Mouse (Mus musculus) brain, embryonic 18.5 days (tissue): ENCODE measurements at regions not wholly inside any gene's neighbourhood (a gene's known extent, or its start where the extent isn't known, plus 50 kb on each side); places are given as distances from the start of the nearest gene placed in this dataset.
"Not testable (repeated sequence)": the region's sequence is repeated elsewhere in the genome, so short reads cannot be mapped to it uniquely, and the experiment has no call there.

Experiments used
- DNase-seq: peaks from one replicate; pipeline ENCODE4 v3.0.0-alpha.2; 2012; ENCODE audit warnings: low read depth, low spot score

DNA sequence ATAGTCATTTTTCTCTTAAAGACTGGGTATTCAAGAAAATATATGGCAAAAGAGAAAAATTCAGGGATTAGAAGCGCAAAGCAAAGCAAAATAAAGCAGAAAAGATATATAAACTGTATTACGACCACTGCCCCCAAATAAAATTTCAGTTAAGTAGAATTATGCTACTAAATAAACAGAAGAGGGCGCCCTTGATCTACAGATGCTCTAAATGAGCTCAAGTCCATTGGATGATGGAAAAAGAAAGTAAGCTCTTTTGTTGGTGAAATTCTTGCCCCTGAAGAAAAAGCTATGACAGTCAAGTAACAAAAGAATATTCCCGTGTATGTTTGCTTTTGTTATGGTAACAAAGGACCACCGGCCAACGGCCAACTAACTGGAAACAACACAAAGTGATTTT lies 165.5 kb upstream of the Stk26 start:
- DNase-seq, result peak; percentile 26

DNA sequence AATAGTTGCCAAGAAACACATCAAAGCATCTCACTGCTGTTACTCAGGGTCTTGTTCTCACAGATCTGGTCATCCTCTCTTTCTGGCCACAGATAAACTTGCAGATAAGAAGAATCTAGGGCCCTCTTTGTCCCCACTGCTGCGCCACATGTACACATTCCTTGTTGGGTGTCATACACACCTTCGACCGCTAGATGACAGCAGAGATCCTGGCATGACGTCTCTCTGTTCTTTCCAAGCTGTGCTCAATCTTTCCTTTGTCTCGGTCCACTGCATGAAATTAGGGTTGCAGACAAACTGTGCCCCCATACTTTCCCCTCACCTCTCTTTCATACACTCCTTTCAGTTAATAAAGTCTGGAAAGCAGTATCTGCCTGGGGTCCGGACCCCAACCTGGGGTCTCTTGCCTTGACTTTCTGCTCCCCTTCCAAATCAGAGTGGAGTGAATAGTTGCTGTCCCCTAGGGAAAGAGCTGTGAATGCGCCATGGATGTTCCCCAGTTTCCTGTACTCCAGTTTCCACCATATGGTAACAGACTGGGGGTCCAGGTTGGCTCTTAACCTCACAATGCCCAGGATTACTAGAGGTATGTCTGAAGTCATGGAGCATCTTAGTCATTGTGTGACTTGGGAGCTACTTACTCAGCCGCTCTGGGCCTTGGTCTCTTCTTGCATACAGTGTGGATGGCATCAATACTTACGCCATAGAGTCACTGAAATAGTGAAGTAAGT lies 182.8 kb upstream of the Stk26 start:
- no peak for DNase-seq

DNA sequence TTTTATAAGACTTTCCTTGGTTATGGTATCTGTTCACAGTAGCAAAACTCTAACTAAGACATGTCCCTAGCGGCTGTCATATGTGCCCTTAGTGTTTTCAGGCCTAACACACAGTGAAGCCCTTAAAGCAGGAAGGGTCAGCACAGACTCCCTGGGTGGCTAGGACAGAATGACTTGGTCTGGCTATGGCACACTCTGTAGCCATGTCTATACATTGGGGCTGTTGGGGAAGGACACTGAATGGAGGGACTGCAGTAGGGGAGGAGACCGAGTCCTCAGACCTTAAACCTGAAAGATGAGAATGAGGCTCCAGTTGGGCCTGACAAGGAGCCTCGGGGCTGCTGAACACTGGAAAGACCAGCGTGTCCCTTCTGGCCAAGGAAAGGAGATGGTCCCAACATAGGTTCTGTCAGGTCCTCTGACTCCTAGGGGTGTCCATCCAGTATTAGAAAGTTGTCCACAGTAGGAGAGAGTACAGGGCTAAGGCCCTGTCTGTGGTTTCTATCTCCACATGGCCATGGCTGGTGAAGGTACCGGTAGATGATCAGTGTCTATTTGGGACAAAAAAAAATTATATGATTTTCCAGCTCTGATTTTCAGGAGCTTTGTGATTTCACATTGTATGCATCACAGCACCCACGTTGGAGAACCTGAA lies 183.5 kb upstream of the Stk26 start:
- DNase-seq, result no peak

DNA sequence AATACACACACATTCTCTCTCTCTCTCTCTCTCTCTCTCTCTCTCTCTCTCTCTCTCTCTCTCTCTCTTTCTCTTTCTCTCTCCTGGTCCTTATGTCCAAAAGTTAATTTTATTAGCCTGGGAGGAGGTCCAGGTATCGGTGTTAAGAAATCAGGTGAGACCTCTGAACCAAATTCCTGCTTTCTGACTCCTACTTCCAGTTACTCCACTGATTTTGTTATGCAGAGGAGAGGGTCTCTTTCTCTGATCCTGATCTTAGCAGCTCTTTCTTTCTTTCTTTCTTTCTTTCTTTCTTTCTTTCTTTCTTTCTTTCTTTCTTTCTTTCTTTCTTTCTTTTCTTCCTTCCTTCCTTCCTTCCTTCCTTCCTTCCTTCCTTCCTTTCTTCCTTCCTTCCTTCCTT lies 185.5 kb upstream of the Stk26 start:
- not testable (repeated sequence) for DNase-seq

DNA sequence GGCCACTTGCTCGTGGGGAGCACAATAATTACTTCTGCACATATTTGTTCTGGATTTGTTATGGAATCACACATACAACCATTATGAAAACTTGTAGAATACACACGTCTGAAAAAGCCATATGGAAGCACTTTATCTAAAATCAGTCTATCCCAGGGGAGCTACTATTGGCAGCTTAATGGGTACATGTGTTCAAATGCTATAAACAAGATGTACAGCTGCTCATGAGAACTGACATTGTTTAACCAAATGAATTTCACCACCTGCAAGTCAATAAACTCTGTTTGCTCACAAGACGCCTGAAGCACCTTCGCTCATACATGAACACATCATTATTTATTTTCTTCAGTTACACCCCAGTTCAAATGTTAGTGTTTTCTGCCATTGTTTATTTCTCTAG lies 199.5 kb upstream of the Stk26 start:
- DNase-seq, result no peak

DNA sequence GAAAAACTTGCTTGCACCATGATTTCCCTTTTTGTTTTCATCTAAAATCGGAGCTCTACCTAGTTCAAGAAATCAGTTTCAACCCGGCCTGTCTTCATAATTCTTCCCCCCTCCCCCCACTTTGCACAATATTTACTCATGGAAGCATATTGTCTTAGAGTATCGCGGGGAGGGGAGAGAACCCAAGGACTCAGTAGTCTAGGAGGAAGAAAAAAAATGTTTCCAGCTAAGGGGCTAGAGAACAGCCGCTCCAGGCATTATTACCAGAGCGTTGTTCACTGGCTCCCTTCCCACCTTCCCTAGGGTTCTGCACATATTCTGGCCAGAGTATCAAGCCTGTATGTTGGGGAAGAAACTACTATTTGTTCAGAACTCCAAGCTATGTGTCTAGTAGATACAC lies 205.2 kb upstream of the Stk26 start:
- DNase-seq, result no peak

DNA sequence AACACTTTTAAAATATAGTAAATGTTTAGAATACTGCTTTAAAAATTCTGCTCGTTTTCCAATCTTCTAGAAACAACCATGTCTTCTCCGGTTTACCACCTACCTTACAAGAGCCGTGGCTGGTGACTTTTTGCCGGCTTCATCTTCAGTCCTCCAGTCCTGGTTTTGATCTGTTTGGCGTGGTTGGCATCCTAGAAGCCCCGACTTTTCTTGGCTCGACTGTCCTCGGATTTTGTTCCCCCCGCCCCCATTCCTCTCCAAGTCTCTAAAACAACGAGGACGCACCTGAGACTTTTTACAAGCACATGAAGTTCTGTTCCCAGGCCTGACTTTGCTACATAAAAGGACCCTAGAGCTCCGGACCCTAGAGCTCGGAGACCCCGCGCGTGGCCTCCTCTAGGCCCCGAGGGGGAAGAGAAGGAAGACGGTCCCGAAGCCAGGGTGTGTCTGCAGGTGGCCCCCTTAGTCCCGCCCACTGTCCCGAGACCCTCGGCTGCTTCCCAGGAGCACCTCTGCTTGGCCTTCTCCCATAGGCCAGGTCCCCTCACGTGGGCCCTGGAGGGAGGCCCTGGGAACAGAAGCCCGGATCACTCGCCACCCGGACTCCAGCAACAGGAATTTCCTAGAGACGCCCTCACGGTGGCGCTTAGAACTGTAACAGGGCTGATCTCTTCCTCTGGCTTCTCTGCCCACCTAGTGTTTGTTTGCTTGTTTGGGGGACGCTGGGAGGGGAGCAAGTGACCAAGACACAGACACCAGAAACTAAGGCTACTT lies 205.8 kb upstream of the Stk26 start:
- no peak for DNase-seq

DNA sequence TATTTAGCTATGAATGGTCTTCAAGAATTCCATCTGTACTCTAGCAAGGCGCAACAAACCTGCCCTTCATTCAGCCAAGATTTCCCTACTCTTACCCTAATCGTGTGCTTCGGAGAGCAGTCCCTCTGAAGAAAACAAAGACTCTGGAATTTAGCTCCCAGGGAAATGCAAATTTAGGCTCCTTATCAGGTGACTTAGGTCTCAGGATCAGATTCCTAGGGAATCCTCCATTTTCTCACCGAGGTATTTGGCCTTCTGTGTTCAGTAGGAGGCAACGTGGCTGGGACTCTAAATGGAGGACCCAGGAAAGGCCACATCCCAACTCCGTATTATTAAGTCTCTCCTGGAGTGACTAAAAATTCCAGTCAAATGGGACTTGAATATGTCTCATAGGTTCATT lies 204.2 kb upstream of the Olfr1324 start:
- DNase-seq, result no peak

DNA sequence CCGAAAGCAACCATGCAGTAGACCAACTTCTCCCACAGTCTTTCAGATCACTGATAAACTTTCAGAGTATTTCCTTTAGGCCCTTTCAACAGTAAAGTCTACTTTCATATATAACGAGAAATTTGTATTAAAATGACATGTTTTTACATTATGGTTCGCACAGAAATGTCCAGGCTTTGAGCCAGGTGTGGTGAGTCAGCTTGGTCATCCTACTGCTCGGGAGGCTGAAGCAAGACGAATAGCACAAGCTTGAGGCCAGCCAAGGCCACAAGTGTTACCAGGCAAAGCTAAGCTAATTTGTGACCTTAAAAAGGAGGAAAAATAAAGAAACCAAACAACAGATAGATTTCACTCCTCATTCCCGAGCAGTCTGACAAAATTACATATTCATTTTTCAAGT lies 197.0 kb upstream of the Olfr1324 start:
- DNase-seq, result no peak

DNA sequence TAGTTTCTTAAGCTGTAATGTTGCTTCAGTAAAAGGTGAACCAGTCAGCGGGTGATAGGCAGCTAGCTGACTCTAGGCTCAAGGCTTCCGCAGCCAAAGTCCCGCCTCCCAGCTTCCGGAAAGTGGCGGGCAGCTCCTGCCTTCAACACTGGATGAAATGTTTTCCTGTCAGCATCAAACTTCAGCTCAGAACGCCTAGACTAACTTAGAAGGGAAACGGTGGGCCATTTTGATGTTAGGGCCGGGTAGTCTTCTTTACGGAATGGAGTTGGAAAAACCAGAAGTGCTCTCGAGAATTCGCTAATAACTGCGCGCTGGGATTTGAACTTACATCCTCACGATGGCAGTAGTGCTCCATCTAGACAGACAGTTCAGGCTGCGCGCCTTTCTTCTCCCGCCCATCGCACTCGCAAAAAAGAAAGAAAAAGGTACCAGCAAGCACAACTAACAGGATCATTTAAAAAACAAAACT lies 194.7 kb upstream of the Olfr1324 start:
- no peak for DNase-seq

DNA sequence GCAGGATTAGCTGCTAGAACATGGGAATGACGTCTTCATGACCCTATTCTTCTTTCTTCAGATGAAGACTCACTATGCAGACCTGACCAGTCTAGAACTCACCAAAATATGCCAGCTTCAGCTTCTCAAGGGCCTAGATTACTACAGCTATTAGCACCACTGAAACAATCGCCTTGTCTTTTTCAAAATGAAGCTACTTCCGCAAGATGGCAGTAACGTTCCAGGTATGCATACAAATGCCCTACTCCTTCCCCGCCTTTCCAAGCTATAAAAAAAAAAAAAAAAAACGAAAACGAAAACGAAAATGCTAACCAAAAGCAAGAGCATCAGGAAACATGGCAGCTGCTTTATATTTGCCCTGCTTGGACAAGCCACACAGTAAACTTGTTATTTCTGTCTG lies 192.6 kb upstream of the Olfr1324 start:
- DNase-seq, result no peak

DNA sequence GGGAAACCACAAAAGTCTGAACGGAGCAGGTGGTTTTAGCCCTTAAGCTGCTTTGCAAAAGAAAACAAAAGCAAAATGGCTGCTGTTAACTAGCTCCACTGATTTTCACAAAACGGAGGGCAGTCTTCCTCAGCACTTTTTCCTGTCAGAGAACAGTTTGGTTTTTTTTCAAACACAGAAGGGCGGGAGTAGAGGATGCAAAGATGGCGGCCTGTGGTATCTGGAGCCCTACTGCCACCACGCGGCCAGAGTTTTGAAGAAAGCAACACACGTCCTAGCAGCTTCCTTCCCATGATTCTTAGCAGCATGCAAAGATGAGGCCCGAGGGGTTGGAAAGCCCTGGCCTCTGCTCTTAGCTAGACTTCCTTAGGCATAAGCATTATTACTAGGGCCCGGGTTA lies 191.6 kb upstream of the Olfr1324 start:
- DNase-seq, result no peak

DNA sequence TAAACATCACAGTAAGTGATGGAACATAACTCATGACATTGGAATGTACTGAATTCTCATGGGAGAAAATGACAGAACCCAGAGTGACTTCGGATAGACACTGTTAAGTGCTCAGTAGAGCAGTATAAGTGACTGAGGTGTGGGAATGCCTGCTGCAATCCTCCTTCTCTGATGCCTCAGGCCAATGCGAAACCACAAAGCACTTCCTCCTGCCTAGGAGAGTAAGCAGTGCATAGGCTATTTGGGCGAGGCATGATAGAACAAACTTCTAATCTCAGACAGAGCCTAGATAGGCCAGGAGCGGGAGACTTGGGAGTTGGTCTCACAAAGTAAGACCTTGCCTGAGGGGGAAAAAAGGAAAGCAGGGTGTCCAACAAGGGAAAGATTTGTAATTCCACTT lies 190.6 kb upstream of the Olfr1324 start:
- DNase-seq, result no peak

DNA sequence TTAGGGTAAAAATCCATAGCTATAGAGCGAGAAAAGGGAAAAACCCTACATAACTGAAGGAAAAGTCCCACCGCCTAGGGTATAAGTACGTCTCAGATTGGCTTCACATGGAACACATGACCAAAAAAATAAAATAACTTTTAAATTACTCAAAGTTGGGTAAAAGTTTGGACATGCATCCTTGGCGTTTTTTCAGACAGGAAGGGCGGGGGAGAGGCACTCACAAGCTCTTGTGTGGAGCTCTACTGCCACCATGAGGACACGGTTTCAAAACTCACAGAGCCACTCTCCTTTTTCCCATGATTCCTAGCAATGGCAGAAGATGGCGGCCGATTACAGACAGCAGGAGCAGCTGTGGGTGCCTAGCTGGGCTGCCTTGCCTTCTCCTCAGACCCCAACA lies 188.6 kb upstream of the Olfr1324 start:
- not testable (repeated sequence) for DNase-seq

DNA sequence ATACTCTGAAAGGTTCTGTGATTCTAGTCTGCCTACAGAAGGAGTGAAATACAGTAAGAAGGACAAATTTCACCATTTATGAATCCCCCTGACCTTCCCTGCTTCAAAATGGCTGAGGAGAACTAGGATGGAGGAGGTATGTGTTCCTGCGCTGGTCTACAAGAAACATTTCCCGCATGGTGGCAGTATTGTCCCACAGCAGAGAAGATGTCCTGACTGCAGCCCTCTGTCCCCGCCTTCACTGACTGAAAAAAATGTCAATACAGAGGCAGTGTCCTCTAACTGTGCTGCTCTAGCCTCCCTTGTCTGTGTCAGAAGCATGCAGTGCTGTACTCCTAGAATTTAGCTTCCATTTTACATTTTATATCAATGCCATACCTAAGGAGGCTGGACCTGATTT lies 186.6 kb upstream of the Olfr1324 start:
- not testable (repeated sequence) for DNase-seq

DNA sequence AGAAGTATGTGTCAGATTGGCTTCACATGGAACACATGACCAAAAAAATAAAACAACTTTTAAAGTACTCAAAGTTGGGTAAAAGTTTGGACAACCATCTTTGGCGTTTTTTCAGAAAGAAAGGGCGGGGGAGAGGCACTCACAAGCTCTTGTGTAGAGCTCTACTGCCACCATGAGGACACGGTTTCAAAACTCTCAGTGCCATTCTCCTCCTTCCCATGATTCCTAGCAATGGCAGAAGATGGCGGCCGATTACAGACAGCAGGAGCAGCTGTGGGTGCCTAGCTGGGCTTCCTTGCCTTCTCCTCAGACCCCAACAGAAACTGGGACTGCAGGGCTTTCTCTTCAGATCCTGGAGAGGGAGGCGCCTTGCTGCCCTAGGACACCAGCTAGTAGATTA lies 186.1 kb upstream of the Olfr1324 start:
- not testable (repeated sequence) for DNase-seq

DNA sequence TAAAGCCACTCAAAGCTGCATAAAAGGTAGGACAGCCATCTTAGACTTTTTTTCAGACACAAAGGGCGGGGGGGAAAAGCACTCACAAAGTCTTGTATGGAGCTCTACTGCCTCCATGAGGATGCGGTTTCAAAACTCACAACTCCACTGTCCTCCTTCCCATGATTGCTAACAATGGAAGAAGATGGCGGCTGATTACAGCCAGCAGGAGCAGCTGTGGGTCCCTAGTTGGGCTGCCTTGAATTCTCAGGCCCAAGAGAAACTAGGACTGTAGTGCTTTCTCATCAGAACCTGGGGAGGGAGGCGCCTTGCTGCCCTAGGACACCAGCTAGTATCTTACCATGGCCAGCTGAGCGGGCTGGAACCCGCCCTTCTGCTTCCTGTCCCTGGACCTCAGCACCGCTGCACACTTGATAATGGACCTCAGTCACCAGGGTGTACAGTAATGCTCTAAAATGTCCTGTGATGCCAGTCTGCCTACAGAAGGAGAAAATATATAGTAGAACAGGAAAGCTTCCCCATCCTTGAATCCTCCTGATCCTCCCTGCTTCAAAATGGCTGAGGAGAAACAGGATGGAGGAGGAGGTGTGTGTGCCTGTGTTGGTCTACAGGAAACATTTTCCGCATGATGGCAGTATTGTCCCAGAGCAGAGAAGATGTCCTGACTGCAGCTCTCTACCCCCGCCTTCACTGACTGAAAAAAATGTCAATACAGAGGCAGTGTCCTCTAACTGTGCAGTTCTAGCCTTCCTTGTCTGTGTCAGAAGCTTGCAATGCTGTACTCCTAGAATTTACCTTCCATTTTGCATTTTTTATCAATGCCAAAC lies 183.7 kb upstream of the Olfr1324 start:
- DNase-seq, result no peak

DNA sequence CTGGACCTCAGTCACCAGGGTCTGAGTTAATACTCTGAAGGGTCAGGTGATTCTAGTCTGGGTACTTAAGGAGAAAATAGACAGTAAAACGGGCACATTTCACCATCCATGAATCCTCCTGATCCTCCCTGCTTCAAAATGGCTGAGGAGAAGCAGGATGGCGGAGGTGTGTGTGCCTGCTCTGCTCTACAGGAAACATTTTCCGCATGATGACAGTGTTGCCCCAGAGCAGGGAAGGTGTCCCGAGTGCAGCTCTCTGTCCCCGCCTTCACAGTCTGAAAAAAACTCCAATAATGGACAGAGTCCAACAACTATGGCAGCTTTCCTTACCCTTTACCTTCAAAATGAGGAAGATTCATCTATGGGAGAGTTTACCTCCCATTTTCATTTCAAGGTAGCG lies 179.8 kb upstream of the Olfr1324 start:
- not testable (repeated sequence) for DNase-seq

DNA sequence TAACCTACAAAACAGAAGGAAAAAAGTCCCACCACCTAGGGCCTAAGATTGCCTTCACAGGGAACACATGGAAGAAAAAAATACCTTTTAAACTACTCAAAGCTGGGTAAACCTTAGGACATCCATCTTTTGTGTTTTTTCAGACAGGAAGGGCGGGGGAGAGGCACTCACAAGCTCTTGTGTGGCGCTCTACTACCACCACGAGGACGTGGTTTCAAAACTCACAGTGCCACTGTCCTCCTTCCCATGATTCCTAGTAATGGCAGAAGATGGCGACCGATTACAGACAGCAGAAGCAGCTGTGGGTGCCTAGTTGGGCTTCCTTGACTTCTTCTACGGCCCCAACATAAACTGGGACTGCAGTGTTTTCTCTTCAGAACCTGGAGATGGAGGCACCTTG lies 179.3 kb upstream of the Olfr1324 start:
- no peak for DNase-seq

DNA sequence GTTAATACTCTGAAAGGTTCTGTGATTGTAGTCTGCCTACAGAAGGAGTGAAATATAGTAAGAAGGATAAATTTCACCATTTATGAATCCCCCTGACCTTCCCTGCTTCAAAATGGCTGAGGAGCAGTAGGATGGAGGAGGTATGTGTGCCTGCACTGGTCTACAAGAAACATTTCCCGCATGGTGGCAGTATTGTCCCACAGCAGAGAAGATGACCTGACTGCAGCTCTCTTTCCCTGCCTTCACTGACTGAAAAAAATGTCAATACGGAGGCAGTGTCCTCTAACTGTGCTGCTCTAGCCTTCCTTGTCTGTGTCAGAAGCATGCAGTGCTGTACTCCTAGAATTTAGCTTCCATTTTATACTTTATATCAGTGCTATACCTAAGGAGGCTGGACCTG lies 177.2 kb upstream of the Olfr1324 start:
- DNase-seq, result not testable (repeated sequence)

DNA sequence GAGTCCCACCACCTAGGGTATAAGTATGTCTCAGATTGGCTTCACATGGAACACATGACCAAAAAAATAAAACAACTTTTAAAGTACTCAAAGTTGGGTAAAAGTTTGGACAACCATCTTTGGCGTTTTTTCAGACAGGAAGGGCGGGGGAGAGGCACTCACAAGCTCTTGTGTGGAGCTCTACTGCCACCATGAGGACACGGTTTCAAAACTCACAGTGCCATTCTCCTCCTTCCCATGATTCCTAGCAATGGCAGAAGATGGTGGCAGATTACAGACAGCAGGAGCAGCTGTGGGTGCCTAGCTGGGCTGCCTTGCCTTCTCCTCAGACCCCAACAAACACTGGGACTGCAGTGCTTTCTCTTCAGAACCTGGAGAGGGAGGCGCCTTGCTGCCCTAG lies 176.7 kb upstream of the Olfr1324 start:
- DNase-seq, result not testable (repeated sequence)

DNA sequence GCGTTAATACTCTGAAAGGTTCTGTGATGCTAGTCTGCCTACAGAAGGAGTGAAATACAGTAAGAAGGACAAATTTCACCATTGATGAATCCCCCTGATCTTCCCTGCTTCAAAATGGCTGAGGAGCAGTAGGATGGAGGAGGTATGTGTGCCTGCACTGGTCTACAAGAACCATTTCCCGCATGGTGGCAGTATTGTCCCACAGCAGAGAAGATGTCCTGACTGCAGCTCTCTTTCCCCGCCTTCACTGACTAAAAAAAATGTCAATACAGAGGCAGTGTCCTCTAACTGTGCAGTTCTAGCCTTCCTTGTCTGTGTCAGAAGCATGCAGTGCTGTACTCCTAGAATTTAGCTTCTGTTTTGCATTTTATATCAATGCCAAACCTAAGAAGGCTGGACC lies 174.6 kb upstream of the Olfr1324 start:
- DNase-seq, result not testable (repeated sequence)
